Mouse (Mus musculus): Measurements from ENCODE around the gene Tsks.

The Tsks gene

DNA sequence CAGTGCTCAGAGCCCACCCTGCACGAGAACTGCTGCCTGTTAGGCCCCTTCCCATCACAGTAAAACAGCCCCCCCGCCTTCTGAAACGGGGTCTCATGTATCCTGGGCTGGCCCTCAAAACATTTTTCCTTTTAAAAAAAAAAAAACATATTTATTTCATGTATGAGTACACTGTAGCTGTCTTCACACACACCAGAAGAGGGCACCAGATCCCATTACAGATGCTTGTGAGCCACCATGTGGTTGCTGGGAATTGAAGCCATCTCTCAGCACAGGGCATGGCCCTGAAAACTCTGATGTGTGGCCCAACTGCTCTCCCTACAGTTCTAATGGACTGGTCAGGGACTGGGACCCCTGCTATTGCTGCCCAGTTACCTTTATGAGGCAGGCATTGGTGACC is 35.3 kb downstream of the Tsks start:
- DNase-seq (ENCODE audit: low spot score): no peak

DNA sequence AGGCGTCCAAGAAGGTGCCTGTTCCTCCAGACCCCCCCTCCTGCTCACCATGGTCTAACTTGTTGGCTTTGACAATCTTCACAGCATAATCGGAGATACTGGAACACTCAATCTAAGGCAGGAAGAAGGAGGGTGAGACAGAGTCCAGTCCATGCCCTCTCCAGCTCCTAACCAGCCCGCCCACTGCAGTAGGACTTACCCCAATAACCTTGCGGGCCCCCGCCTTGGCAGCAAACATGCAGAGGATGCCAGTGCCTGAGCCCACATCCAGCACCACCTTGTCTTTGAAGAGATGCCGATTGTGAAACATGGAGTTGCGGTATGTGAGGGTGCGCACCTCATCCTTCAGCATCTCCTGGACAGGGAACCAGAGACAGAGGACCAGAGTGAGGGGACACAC is 38.5 kb downstream of the Tsks start:
- DNase-seq (ENCODE audit: low spot score): no peak

DNA sequence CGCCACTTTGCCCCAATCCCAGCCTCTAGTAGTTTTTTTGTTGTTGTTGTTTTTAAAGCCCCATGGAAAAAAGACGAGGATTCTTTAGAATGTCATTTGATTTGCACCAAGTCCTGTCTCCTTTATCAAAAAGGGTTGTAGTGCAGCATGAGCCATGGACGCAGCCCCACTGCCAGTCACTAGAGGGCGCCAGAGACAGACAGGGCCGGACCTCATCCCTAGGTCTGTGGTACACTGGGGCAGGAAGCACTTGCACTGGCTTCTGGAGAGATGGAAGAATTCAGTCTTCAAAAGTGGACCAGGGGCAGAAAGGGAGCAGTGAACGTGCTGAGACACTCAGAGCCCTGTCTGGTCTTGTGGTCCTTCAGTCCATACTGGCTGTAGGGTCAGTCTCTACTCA is 40.1 kb downstream of the Tsks start:
- peak; percentile 82 for DNase-seq (ENCODE audit: low spot score)

DNA sequence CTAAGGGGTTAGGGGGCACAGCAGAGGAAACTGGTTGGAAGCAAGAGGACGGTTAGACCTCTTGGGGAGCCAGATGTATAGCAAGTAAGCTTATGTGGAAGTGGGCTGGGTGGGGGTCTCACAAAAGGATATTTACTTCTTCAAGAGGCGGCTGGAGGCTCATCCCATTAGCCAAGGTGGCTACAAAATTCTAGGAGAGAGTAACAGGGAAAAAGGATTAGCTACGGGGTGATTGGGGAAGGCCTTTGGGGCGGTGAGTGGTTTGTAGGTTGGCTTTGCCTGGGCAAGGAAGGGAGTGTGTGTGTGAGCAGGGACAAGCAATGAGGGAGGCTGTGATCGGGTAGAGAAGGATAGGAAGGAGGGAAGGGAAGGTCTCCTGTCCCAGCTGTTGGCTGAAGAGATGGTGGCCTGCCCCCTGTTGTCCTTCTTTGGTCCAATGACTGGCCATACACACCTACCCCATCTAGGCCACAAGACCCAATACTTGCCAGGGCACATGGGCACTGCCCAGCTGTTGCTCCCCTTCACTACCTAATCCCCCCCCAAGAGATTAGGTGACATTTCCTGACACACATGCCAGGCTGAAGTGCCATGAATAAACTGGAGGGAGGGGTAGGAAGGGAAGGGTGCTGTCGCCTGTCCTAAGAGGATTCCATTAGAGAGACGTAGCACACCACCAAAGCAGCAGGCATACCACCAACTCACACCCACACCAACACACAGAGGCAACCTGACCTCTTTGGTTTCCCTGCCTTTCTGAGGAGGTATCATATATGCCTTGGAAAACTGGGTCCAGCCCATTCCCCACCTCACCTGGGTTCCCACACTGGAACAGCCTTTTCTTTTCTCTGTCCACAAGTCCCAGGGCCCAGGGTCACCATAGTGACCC is 41.2 kb downstream of the Tsks start:
- DNase-seq (ENCODE audit: low spot score): no peak

DNA sequence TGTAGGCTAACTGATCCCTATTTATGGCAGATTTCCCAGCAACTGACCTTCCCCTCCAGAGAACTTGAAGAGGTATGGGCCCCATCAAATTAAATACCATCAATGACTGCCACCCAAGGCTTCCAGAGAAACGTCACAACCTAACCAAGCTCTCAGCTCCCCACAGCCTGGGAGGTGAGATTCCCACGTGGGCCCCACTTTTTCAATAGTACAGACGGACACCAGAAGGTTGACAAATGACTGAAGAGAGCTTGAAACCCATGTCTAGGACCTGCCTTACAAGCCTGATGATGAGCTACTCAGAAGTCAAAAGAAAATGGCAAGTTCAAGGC is 41.8 kb downstream of the Tsks start:
- DNase-seq (ENCODE audit: low spot score): no peak

DNA sequence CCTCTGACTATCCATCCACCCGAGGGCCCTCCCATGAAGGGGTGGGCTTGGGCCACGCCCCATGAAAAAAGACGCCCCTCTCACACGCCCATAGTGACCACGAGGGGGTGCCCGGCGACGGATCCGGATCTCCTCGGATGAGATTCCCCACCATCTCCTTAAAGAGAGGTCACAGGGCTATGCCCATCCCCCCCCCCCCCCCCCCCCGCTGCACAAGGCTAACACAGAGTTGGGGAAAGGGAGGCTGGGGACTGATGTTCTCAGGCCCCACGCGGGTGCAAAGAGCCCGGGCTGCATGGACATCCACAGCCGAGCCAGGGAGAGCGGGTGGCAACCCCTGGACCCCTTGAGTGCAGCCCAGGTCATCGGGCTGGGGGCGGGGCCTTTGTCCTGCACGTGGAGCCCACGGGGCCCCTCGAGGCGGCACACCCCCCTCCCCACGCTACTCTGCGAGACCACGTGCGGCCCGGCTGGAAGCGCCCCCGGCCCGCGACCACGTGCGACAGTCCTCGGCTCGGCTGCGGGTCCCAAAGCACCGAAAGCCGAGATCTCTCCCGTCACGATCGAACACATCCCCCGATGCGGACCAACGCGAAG is 42.7 kb downstream of the Tsks start:
- DNase-seq (ENCODE audit: low spot score): peak; percentile 77

DNA sequence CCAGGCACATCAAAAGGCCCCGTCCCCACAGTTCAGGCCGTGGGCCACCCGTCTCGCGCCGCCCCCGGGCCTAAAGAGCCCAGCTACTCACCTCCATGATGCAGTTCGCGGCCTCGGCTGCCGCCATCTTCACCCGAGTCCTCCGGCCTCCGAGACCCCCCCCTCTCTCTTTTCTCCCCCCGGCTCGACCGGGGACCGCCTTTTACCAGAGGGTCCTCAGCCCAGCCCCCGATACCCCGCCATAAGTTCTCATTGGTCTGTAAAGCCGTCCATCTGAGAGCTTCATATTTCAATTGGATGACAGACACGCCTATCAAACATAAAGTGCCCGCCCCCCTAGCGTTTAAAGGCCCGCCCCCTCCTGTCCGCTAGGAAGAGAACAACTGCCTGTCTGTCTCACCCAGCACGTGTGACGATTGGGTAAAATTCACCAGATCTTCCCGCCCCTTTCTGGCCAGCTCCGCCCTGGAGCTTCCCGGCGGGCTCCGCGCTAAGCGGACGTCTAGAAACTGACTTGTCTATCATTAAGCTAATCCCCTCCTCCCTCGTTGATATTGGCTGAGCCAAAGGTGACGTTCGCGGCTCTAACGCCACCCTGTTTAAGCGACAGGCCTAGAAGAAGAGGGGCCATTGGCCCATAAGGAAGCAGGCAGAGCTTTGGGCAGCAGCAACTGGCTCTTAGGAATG is 43.3 kb downstream of the Tsks start, which contains the start of gene Prmt1:
Prmt1 (minus strand) TSS at position 377 of the 687 bp plus-strand sequence.
- DNase-seq (ENCODE audit: low spot score): peak; percentile 96

DNA sequence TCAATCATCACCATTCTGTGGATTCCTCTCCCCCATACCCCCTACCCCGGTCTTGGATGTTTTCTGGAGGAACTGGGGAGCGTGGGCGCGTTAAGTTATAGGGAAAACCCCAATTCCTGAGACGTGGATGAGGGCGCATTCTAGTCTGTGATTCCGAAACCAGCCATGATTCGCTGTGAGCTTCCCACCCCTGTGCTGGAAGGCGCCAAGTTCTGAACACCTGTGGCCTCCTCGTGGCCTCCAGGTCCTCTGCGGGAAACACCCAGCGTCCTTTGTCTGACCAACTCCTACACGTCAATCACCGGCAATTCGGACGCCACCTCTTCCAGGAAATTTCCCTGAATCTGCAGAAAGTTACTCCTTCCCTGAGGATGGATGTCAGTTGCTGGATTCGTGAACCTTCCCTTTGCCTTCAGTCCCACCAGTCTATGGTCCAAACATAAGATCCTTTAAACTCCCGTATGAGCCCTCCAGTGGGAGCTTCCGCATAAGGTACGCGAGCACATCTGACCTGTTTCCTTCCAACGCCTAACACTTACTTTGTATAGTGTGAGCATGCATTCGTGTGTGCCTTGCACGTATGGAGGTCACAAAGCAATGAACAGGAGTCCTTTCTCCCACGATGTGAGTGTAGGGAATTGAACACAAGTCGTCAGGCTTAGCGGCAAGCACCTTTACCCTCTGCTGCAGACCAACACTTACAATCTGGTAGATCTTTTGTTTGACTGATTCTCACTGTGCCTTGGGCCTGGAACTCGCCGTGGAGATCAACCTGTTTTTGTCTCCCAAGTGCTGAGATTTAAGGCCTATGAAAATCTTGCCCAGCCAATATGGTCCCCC is 44.1 kb downstream of the Tsks start:
- DNase-seq (ENCODE audit: low spot score): no peak

DNA sequence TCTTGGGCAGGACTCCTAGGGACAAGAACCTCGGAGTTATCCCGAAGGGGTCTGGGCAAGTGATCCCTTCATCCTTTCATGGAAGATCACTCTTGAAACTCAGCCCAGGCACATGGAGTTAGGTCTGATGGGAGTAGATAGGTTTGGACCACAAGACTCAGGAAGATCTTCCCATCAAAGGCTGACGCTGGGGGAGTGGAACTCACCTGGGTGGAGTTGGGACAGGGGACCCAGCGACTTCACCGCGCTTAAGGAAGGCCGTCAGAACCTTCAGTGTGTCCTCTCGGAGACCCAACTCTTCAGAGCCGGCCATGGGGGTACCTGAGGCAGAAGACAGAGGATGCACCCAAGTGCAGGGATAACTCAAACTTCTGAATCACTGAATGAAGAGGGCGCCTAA is 53.7 kb downstream of the Tsks start:
- no peak for DNase-seq (ENCODE audit: low spot score)

DNA sequence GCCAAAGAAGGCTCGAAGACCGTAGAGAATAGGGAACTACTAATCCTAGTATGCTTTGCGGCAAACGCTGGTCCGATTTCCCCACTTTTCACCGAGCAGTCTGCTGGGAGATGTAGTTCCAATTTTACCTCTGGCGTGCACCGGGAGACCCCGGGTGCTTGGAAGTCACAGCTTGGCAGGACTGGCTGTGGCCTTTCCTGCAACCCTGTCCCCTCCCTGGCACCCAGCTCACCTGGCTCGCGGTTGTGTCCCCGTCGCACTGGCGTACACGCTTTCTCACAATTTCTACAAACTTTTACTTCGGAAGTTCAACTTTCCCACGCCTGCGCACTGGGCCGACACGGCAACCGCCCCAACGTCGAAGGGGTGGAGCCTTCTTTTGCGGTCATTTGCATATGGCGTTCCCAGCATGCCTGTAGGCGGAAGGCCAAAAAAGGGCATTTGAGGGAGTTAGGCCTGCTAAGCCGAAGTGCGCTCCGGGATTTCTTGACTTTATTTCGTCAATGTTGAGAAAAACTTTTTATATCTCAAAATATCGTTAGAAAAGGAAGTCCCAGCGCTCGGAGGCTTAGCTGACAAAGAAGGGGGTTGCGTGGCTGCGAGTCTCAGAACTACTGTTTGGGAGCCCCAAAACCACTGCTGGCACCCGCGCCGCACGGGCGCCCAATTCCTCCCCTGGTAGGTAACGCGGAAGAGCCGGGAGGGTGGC is 54.4 kb downstream of the Tsks start, which contains the start of gene Irf3:
Irf3 (plus strand) TSS at position 418 of the 709 bp plus-strand sequence.
- peak; percentile 92 for DNase-seq (ENCODE audit: low spot score)

DNA sequence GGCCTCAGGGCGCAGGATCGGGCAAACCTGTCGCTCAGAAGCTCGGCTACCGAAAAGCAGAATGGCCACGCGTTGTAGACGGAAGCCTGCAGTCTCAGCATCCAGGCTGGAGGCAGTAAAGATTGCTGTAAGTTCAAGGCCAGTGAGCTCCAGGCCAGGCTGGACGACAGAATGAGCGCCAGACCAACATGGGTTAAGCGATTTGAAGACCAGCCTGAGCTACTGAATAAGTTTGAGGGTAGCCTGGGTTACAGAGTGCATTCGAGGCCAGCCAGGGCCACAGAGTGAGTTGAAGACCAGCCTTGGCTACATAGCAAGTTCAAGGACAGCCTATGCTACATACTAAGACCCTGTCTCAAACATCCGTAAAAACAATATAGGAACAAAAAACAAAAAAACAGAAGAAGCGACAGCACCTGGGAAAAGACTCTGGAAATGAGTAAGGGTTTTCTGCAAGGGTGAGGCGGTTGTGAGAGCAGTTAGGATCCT is 55.0 kb downstream of the Tsks start:
- no peak for DNase-seq (ENCODE audit: low spot score)

DNA sequence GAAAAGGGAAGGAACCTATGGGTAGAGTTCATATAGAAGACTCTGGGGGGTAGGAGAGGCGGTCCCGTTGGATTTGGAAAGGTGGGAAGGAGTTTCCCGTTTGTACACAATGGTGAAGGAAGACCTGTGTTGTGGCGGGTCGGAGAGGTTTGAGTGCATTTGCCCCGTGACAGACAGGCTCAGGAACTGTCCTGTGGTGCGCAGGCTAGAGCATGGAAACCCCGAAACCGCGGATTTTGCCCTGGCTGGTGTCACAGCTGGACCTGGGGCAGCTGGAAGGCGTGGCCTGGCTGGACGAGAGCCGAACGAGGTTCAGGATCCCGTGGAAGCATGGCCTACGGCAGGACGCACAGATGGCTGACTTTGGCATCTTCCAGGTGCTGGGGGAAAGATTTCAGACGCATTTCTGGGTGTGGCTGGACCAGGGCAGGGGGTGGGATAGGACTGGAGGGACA is 55.5 kb downstream of the Tsks start, which contains the start of gene Bcl2l12:
Bcl2l12 (minus strand) TSS at position 212 of the 455 bp plus-strand sequence.
- peak; percentile 54 for DNase-seq (ENCODE audit: low spot score)

DNA sequence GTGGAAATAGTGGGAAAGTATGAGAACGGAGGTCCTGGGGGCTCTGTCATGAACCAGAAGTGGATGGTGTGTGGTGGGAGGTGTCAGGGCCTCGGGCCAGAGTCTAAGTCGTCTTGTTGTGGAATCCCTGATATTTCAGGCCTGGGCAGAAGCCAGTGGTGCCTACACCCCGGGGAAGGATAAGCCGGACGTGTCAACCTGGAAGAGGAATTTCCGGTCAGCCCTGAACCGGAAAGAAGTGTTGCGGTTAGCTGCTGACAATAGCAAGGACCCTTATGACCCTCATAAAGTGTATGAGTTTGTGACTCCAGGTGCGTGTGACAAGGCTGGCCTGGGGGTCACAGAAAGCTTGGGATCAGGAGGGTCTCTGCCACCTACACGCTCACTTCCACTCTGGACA is 56.7 kb downstream of the Tsks start:
- DNase-seq (ENCODE audit: low spot score): no peak

DNA sequence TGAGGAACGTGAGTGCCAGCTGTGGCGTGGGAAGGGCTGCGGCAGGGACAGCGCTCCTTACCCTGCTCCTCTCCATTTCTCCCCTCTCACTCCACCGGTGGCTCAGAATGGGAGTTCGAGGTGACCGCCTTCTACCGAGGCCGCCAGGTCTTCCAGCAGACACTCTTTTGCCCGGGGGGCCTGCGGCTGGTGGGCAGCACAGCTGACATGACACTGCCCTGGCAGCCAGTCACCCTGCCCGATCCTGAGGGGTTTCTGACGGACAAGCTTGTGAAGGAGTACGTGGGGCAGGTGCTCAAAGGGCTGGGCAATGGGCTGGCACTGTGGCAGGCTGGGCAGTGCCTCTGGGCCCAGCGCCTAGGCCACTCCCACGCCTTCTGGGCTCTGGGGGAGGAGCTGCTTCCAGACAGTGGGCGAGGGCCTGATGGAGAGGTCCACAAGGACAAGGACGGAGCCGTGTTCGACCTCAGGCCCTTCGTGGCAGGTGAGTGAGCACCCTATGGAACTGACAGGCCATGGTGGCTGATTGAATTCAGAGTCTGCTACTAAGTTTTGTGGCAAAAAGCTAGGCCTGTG is 57.6 kb downstream of the Tsks start:
- DNase-seq (ENCODE audit: low spot score): peak; percentile 47

DNA sequence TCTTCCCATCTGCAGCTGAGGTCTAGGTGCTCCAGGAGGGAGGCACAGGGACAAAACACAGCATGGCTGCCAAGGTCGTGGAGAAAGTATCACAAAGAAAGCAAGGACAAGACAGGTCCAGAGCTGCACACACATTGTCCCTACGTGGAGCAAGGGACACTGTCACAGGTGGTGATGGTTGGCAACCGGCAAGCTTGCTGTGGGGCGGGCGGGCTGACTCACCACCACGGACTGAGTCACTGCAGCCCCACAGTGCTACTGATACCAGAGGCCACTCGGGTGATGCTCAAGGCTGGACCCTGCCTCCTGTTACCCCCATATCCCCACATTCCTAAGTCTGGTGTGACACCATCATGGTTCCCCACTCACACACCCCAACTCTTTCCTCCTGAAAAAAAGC is 59.4 kb downstream of the Tsks start:
- no peak for DNase-seq (ENCODE audit: low spot score)

DNA sequence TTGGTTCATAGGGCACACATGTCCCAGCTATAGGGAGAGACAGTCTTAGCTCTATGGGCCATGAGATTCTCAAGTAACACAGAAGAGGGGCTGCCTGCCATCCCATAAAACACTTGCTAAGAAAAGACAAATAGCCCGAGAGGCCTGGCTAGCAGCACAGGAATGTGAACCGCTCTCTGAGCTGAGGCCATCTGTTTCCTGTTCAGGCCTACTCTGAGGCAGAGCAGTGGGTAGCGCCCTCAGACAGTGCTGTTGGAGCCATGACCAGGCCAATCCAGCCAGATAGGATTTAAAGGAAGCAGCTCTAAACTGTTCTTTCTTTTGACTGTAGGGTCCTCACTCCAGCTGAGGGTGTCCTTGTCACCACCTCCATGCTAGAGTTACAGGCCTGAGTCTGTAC is 61.5 kb downstream of the Tsks start:
- DNase-seq (ENCODE audit: low spot score): no peak

DNA sequence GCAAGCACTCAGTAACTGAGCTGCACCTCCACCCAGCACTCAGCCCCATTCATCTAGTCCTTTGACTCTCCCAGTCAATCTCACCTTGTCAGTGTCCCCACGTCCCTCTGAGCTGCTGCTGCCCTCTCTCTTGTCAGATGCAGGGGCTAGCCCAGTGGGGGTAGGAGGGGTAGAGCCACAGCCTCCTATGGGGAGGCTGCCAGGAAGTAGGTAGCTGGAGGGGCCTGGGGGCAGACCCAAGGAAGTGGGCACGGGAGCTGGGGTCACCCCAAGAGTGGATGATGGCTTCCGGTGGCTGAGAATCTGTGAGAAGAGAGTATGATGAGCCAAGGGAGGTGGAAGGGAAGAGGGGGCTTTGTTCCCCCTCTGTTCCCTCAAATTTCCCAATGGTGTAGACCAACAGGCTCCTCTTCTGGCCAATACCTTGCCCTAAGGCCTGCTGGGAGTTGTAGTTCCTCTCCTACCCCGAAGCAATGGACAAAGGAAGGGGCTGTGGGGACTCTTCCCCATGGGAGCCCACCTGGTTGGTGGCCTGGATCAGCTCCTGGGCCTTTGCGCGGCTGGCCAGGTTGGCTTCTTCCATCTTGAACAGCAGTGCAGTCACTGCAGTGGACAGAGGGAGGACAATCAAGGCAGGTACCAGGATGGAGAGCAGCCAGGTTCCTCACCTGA is 62.5 kb downstream of the Tsks start:
- DNase-seq (ENCODE audit: low spot score): no peak

DNA sequence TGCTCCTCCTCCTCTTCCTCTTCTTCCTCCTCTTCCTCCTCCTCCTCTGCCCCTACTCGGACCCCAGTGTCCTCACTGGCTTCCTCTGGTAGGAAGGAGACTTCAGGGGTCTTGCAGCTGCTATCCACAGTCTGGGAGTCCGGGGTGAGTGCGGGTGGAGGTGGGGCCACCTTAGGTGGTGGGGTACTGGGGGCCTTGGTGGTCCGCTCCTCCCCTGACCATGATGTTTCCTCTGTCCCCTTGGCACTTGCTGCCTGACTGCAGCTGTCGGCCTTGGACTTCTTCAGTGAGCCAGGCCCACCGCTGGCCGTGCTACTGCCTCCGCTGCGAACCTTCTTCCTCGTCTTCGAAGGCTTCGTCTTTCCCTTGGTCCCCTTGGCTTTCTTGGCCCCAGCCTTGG is 63.5 kb downstream of the Tsks start:
- no peak for DNase-seq (ENCODE audit: low spot score)

DNA sequence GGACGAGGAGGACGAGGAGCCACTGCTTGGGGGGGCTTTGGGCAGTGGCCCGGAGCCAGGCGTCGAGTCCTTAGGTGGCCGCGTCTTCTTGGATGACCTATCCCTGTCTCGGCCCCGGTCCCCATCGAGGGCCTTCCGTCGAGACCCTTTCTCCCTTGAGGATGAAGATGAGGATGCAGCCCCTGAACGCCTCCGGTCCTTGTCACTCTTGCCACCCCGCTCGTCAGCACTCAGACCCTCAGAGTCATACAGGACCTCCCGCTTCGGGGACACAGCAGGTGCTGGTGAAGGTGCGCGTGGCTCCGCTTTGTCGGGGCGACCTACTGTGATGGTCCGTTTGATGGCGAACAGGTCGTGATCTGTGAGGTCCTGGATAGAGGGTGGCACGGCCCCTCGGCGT is 64.1 kb downstream of the Tsks start:
- DNase-seq (ENCODE audit: low spot score): no peak
